Mouse (Mus musculus): ENCODE measurements around the gene Gcm1.
A peak's percentile ranks its signal among the peaks of the same experiment; 100 is the strongest.

The Gcm1 gene

GRCm38 (mm10) chr9:78103965-78104560 lies 52.3 kb downstream of the Gcm1 start:
- no peak for DNase-seq

- no peak for DNase-seq
These were observed 53.2 kb downstream of the Gcm1 start for GRCm38 (mm10) chr9:78104973-78105372.

GRCm38 (mm10) chr9:78105501-78105932 lies 53.8 kb downstream of the Gcm1 start:
- DNase-seq, result no peak

- no peak for DNase-seq
These were observed 55.1 kb downstream of the Gcm1 start for GRCm38 (mm10) chr9:78106821-78107220.

GRCm38 (mm10) chr9:78107582-78107911 lies 55.8 kb downstream of the Gcm1 start:
- DNase-seq, result no peak

- peak; percentile 90 to 92 for DNase-seq
These were observed 56.4 kb downstream of the Gcm1 start for GRCm38 (mm10) chr9:78107912-78108795.

- DNase-seq, result peak; percentile 80 to 88
These were observed 57.1 kb downstream of the Gcm1 start, which contains the start of the genes Fbxo9 and Ick for GRCm38 (mm10) chr9:78108796-78109239. Gene Fbxo9 (minus strand): TSS chr9:78109065. Gene Ick (plus strand): TSS chr9:78109192.

GRCm38 (mm10) chr9:78109656-78110055 lies 57.9 kb downstream of the Gcm1 start:
- peak in 1 of 2 experiments; percentile 33 for DNase-seq

- no peak for DNase-seq
These were observed 59.7 kb downstream of the Gcm1 start for GRCm38 (mm10) chr9:78111456-78111855.

- peak; percentile 96 for DNase-seq
These were observed 61.2 kb downstream of the Gcm1 start for GRCm38 (mm10) chr9:78112770-78113537.

GRCm38 (mm10) chr9:78113538-78113885 lies 61.8 kb downstream of the Gcm1 start:
- no peak for DNase-seq

Measured in cerebellum, postnatal 25 days (tissue).